Mouse (Mus musculus): ENCODE measurements around the gene Slc22a15. TPM values are rescaled to one million over a fixed set of nuclear protein-coding genes. Genes with fewer than 3 reads are reported as not detected.
A peak's percentile ranks its signal among the peaks of the same experiment; 100 is the strongest.

Gene Slc22a15
- polyA plus RNA-seq, 1 experiment from 2014 or later = 6.0 TPM

- WGBS = 85% methylated on average over 9 of the region's 9 CpGs
Observed at GRCm38 (mm10) chr3:101839327-101839726, 84.9 kb downstream of the Slc22a15 start.

GRCm38 (mm10) chr3:101836971-101837370 is 87.3 kb downstream of the Slc22a15 start:
- Histone ChIP-seq H3K9ac (ENCODE audit: low read length) (no peak overlapping the region), H3K9me3 (ENCODE audit: control insufficient read depth, low read length) (no peaks in the 10 kb centered on the region), H3K4me2 (ENCODE audit: low read length) (no peak overlapping the region), H3K4me1 (replicated peaks; ENCODE audit: control insufficient read depth, insufficient read depth, low read length) (peaks cover 13% of the 10 kb centered on the region), H3K4me3 (ENCODE audit: low read depth, low read length) (no peak overlapping the region), H3K36me3 (ENCODE audit: control insufficient read depth, insufficient read depth, low read length) (no peaks in the 10 kb centered on the region), H3K27ac (ENCODE audit: low read depth) (no peak overlapping the region), H3K27me3 (replicated peaks; ENCODE audit: control insufficient read depth, insufficient read depth, low read length) (no peaks in the 10 kb centered on the region)
- no peak for ATAC-seq (replicated peaks; ENCODE audit: low FRiP score, low TSS enrichment, low read depth)
- DNase-seq (ENCODE audit: low spot score) = no peak
- 85% methylated on average over 3 of the region's 3 CpGs for WGBS

More at GRCm38 (mm10) chr3:101839327-101839726, 84.9 kb downstream of the Slc22a15 start:
- Histone ChIP-seq H3K4me3 (ENCODE audit: low read depth, low read length) (no peak overlapping the region), H3K9me3 (ENCODE audit: control insufficient read depth, low read length) (no peaks in the 10 kb centered on the region), H3K27me3 (replicated peaks; ENCODE audit: control insufficient read depth, insufficient read depth, low read length) (no peaks in the 10 kb centered on the region), H3K9ac (ENCODE audit: low read length) (no peak overlapping the region), H3K27ac (ENCODE audit: low read depth) (no peak overlapping the region), H3K4me2 (ENCODE audit: low read length) (no peak overlapping the region), H3K4me1 (replicated peaks; ENCODE audit: control insufficient read depth, insufficient read depth, low read length) (0 out of 2 replicates have a peak, but pooled peaks cover 9% of the 10 kb centered on the region), H3K36me3 (ENCODE audit: control insufficient read depth, insufficient read depth, low read length) (no peaks in the 10 kb centered on the region)
- ATAC-seq (replicated peaks; ENCODE audit: low FRiP score, low TSS enrichment, low read depth) = no peak
- DNase-seq (ENCODE audit: low spot score) = no peak

GRCm38 (mm10) chr3:101836532-101836931 is 87.7 kb downstream of the Slc22a15 start:
- Histone ChIP-seq H3K27ac (ENCODE audit: low read depth) (no peak overlapping the region), H3K36me3 (ENCODE audit: control insufficient read depth, insufficient read depth, low read length) (no peaks in the 10 kb centered on the region), H3K4me1 (replicated peaks; ENCODE audit: control insufficient read depth, insufficient read depth, low read length) (peaks cover 18% of the 10 kb centered on the region), H3K4me2 (ENCODE audit: low read length) (peak overlapping the region; percentile 53), H3K9me3 (ENCODE audit: control insufficient read depth, low read length) (no peaks in the 10 kb centered on the region), H3K4me3 (ENCODE audit: low read depth, low read length) (peak overlapping the region; percentile 29; the same call in 1 of the 2 replicates), H3K27me3 (replicated peaks; ENCODE audit: control insufficient read depth, insufficient read depth, low read length) (no peaks in the 10 kb centered on the region), H3K9ac (ENCODE audit: low read length) (no peak overlapping the region)
- ATAC-seq (replicated peaks; ENCODE audit: low FRiP score, low TSS enrichment, low read depth) (no peak), DNase-seq (ENCODE audit: low spot score) (no peak)
- 72% methylated on average over 5 of the region's 5 CpGs for WGBS

- H3K36me3 ChIP-seq (ENCODE audit: control insufficient read depth, insufficient read depth, low read length) = no peaks in the 10 kb centered on the region
- H3K9me3 ChIP-seq (ENCODE audit: control insufficient read depth, low read length) = no peaks in the 10 kb centered on the region
- ATAC-seq (replicated peaks; ENCODE audit: low FRiP score, low TSS enrichment, low read depth) (peak; percentile 87), DNase-seq (ENCODE audit: low spot score) (peak; percentile 86)
- peak overlapping the region; percentile 53 for H3K4me2 ChIP-seq (ENCODE audit: low read length)
- no peak overlapping the region; the same call in 1 of the 2 replicates for H3K27ac ChIP-seq (ENCODE audit: low read depth)
- H3K27me3 ChIP-seq (replicated peaks; ENCODE audit: control insufficient read depth, insufficient read depth, low read length) = no peaks in the 10 kb centered on the region
- WGBS = 0% methylated on average over 8 of the region's 8 CpGs
- H3K4me1 ChIP-seq (replicated peaks; ENCODE audit: control insufficient read depth, insufficient read depth, low read length) = peaks cover 19% of the 10 kb centered on the region
- H3K9ac ChIP-seq (ENCODE audit: low read length) = no peak overlapping the region
- H3K4me3 ChIP-seq (ENCODE audit: low read depth, low read length) = peak overlapping the region; percentile 29
Observed at GRCm38 (mm10) chr3:101836045-101836444, 88.2 kb downstream of the Slc22a15 start.

GRCm38 (mm10) chr3:101831189-101831858 is 92.9 kb downstream of the Slc22a15 start:
- H3K36me3 ChIP-seq (ENCODE audit: control insufficient read depth, insufficient read depth, low read length) = no peaks in the 10 kb centered on the region
- H3K27me3 ChIP-seq (replicated peaks; ENCODE audit: control insufficient read depth, insufficient read depth, low read length) = no peaks in the 10 kb centered on the region
- peak overlapping the region; percentile 3; the same call in 1 of the 2 replicates for H3K4me2 ChIP-seq (ENCODE audit: low read length)
- no peak overlapping the region for H3K4me3 ChIP-seq (ENCODE audit: low read depth, low read length)
- WGBS = 24% methylated on average over 10 of the region's 10 CpGs
- peak; percentile 75 for DNase-seq (ENCODE audit: low spot score)
- no peak overlapping the region for H3K9ac ChIP-seq (ENCODE audit: low read length)
- ATAC-seq (replicated peaks; ENCODE audit: low FRiP score, low TSS enrichment, low read depth) = peak; percentile 70
- H3K9me3 ChIP-seq (ENCODE audit: control insufficient read depth, low read length) = no peaks in the 10 kb centered on the region
- H3K4me1 ChIP-seq (replicated peaks; ENCODE audit: control insufficient read depth, insufficient read depth, low read length) = peaks cover 23% of the 10 kb centered on the region
- H3K27ac ChIP-seq (ENCODE audit: low read depth) = peak overlapping the region; percentile 75

GRCm38 (mm10) chr3:101829881-101830616 is 94.2 kb downstream of the Slc22a15 start:
- Histone ChIP-seq H3K27me3 (replicated peaks; ENCODE audit: control insufficient read depth, insufficient read depth, low read length) (no peaks in the 10 kb centered on the region), H3K36me3 (ENCODE audit: control insufficient read depth, insufficient read depth, low read length) (no peaks in the 10 kb centered on the region), H3K27ac (ENCODE audit: low read depth) (peak overlapping the region; percentile 54; the same call in 1 of the 2 replicates), H3K9ac (ENCODE audit: low read length) (no peak overlapping the region), H3K4me3 (ENCODE audit: low read depth, low read length) (no peak overlapping the region), H3K4me2 (ENCODE audit: low read length) (no peak overlapping the region), H3K9me3 (ENCODE audit: control insufficient read depth, low read length) (no peaks in the 10 kb centered on the region), H3K4me1 (replicated peaks; ENCODE audit: control insufficient read depth, insufficient read depth, low read length) (peaks cover 14% of the 10 kb centered on the region)
- no peak for ATAC-seq (replicated peaks; ENCODE audit: low FRiP score, low TSS enrichment, low read depth)
- DNase-seq (ENCODE audit: low spot score) = no peak
- 76% methylated on average over 10 of the region's 10 CpGs for WGBS

- 46% methylated on average over 3 of the region's 3 CpGs for WGBS
- Histone ChIP-seq H3K9ac (ENCODE audit: low read length) (no peak overlapping the region), H3K9me3 (ENCODE audit: control insufficient read depth, low read length) (no peaks in the 10 kb centered on the region), H3K27me3 (replicated peaks; ENCODE audit: control insufficient read depth, insufficient read depth, low read length) (no peaks in the 10 kb centered on the region), H3K4me3 (ENCODE audit: low read depth, low read length) (no peak overlapping the region), H3K4me1 (replicated peaks; ENCODE audit: control insufficient read depth, insufficient read depth, low read length) (peaks cover 14% of the 10 kb centered on the region), H3K27ac (ENCODE audit: low read depth) (no peak overlapping the region), H3K36me3 (ENCODE audit: control insufficient read depth, insufficient read depth, low read length) (no peaks in the 10 kb centered on the region), H3K4me2 (ENCODE audit: low read length) (no peak overlapping the region)
- ATAC-seq (replicated peaks; ENCODE audit: low FRiP score, low TSS enrichment, low read depth) (no peak), DNase-seq (ENCODE audit: low spot score) (no peak)
Observed at GRCm38 (mm10) chr3:101828595-101828994, 95.7 kb downstream of the Slc22a15 start.

GRCm38 (mm10) chr3:101827220-101827715 is 97.0 kb downstream of the Slc22a15 start:
- Histone ChIP-seq H3K4me2 (ENCODE audit: low read length) (no peak overlapping the region), H3K4me1 (replicated peaks; ENCODE audit: control insufficient read depth, insufficient read depth, low read length) (peaks cover 13% of the 10 kb centered on the region), H3K4me3 (ENCODE audit: low read depth, low read length) (no peak overlapping the region), H3K9ac (ENCODE audit: low read length) (no peak overlapping the region), H3K27me3 (replicated peaks; ENCODE audit: control insufficient read depth, insufficient read depth, low read length) (no peaks in the 10 kb centered on the region), H3K27ac (ENCODE audit: low read depth) (no peak overlapping the region), H3K9me3 (ENCODE audit: control insufficient read depth, low read length) (no peaks in the 10 kb centered on the region), H3K36me3 (ENCODE audit: control insufficient read depth, insufficient read depth, low read length) (no peaks in the 10 kb centered on the region)
- ATAC-seq (replicated peaks; ENCODE audit: low FRiP score, low TSS enrichment, low read depth) = peak; percentile 70
- WGBS = 71% methylated on average over 6 of the region's 6 CpGs
- DNase-seq (ENCODE audit: low spot score) = no peak

Data from intestine, embryonic 14.5 days (tissue).